Mouse (Mus musculus) v-Abl transformed pro-B cells (cell line): ENCODE measurements around the gene Carhsp1.

Source experiments
- in situ Hi-C, 2 experiments: fragments of 400-800 bp; cut with MboI; formaldehyde crosslinking; loops; one replicate each; pipeline ENCODE4 v1.15.1; 2025; ENCODE audit not compliant: unreplicated experiment in 2 of 2

The Carhsp1 gene

GRCm38 (mm10) chr16:8676800-8677199, 4.8 kb upstream of the Carhsp1 start:
- in situ Hi-C loops = loop anchor here (5.0 kb wide), 2 partner anchors 184 to 264 kb away; no protein-coding TSS in a partner anchor

- in situ Hi-C loops = loop anchor here (5.0 kb wide), 2 partner anchors 184 to 264 kb away; no protein-coding TSS in a partner anchor
These were observed 4.3 kb upstream of the Carhsp1 start for GRCm38 (mm10) chr16:8676228-8676627.

- in situ Hi-C loops = loop anchor here (5.0 kb wide), 2 partner anchors 183 to 263 kb away; no protein-coding TSS in a partner anchor
These were observed 3.6 kb upstream of the Carhsp1 start for GRCm38 (mm10) chr16:8675559-8675958.

- in situ Hi-C loops = loop anchor here in 1 of 2 experiments (5.0 kb wide), 1 partner anchor 37 kb away; the partner anchor contains the start of genes Pmm2 and Tmem186
These were observed 2.2 kb upstream of the Carhsp1 start for GRCm38 (mm10) chr16:8674165-8674564.

GRCm38 (mm10) chr16:8673343-8673742, 1.4 kb upstream of the Carhsp1 start:
- in situ Hi-C loops = loop anchor here in 1 of 2 experiments (5.0 kb wide), 1 partner anchor 36 kb away; the partner anchor contains the start of genes Pmm2 and Tmem186

- in situ Hi-C loops = loop anchor here in 1 of 2 experiments (5.0 kb wide), 1 partner anchor 36 kb away; the partner anchor contains the start of genes Pmm2 and Tmem186
These were observed 856 bp upstream of the Carhsp1 start for GRCm38 (mm10) chr16:8672811-8673210.

GRCm38 (mm10) chr16:8672350-8672687, 364 bp upstream of the Carhsp1 start:
- in situ Hi-C loops = loop anchor here in 1 of 2 experiments (5.0 kb wide), 1 partner anchor 35 kb away; the partner anchor contains the start of genes Pmm2 and Tmem186

- in situ Hi-C loops = loop anchor here in 1 of 2 experiments (5.0 kb wide), 1 partner anchor 33 kb away; the partner anchor contains the start of genes Pmm2 and Tmem186
These were observed 1.6 kb downstream of the Carhsp1 start for GRCm38 (mm10) chr16:8670041-8671035.

GRCm38 (mm10) chr16:8669432-8669831, 2.5 kb downstream of the Carhsp1 start:
- in situ Hi-C loops = no loop called here

- in situ Hi-C loops = no loop called here
These were observed 3.6 kb downstream of the Carhsp1 start for GRCm38 (mm10) chr16:8668386-8668785.

- in situ Hi-C loops = no loop called here
These were observed 4.1 kb downstream of the Carhsp1 start for GRCm38 (mm10) chr16:8667814-8668213.

GRCm38 (mm10) chr16:8667261-8667660, 4.7 kb downstream of the Carhsp1 start:
- in situ Hi-C loops = no loop called here

- in situ Hi-C loops = no loop called here
These were observed 5.5 kb downstream of the Carhsp1 start for GRCm38 (mm10) chr16:8666452-8666851.

GRCm38 (mm10) chr16:8665367-8665766, 6.6 kb downstream of the Carhsp1 start:
- in situ Hi-C loops = no loop called here

- in situ Hi-C loops = no loop called here
These were observed 8.1 kb downstream of the Carhsp1 start for GRCm38 (mm10) chr16:8663606-8664539.

GRCm38 (mm10) chr16:8663022-8663421, 8.9 kb downstream of the Carhsp1 start:
- in situ Hi-C loops = no loop called here

GRCm38 (mm10) chr16:8658764-8659163, 13.2 kb downstream of the Carhsp1 start:
- in situ Hi-C loops = no loop called here

- in situ Hi-C loops = no loop called here
These were observed 13.6 kb downstream of the Carhsp1 start for GRCm38 (mm10) chr16:8658349-8658748.

GRCm38 (mm10) chr16:8656256-8656655, 15.7 kb downstream of the Carhsp1 start:
- in situ Hi-C loops = no loop called here

- in situ Hi-C loops = no loop called here
These were observed 16.4 kb downstream of the Carhsp1 start for GRCm38 (mm10) chr16:8655599-8655998.
